Mouse (Mus musculus): ENCODE data around the gene Mrvi1. TPM values are rescaled to one million over a fixed set of nuclear protein-coding genes. Genes with fewer than 3 reads are reported as not detected.

The Mrvi1 gene
- total and polyA plus RNA-seq, 3 experiments: 14.8 to 18.7 (median 16.5) TPM

DNA sequence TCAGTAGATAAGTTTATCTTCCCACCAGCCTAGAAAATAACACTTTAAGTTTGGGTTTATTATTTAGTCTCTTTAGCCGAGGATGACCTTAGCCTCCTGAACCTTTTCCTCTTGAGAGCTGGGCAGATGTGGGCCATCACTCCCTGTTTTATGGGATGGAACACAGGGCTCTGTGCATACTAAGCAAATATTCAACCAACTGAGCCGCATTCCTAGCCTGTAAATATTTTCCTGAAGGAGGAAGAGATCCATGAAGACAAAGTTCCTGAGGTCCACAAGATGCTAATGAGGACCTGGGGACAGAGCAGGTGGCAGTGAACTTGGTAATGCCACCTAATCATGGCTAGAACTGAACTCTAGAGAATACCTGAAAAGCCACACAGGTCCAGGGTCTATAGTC is 9.5 kb downstream of the Mrvi1 start:
- H3K27me3 ChIP-seq (ENCODE audit: control insufficient read depth, insufficient read depth, low read length): no peaks in the 10 kb centered on the region
- intact Hi-C loops (cut with DNase I): no loop called here
- no peaks in the 10 kb centered on the region for H3K36me3 ChIP-seq (ENCODE audit: control insufficient read depth, insufficient read depth, low read length)
- peaks cover 3% of the 10 kb centered on the region for H3K4me1 ChIP-seq (ENCODE audit: control insufficient read depth, insufficient read depth, low read length)
- no peak overlapping the region for H3K9ac ChIP-seq (ENCODE audit: low read depth, low read length)
- no peak overlapping the region for H3K27ac ChIP-seq
- no peak for DNase-seq
- H3K4me3 ChIP-seq: no peak overlapping the region
- no peak for TF ChIP-seq CTCF (IDR thresholded peaks at IDR 0.05)
- TF ChIP-seq POLR2A (IDR thresholded peaks at IDR 0.05; ENCODE audit: insufficient read depth, low read depth, low read length): no peak
- no peak for TF ChIP-seq EP300 (IDR thresholded peaks at IDR 0.05; ENCODE audit: insufficient read depth, low read depth, low read length)
- WGBS: 83% methylated on average over 2 of the region's 2 CpGs
- H3K79me2 ChIP-seq (replicated peaks; ENCODE audit: control insufficient read depth, insufficient read depth, low read length): no peaks in the 10 kb centered on the region

DNA sequence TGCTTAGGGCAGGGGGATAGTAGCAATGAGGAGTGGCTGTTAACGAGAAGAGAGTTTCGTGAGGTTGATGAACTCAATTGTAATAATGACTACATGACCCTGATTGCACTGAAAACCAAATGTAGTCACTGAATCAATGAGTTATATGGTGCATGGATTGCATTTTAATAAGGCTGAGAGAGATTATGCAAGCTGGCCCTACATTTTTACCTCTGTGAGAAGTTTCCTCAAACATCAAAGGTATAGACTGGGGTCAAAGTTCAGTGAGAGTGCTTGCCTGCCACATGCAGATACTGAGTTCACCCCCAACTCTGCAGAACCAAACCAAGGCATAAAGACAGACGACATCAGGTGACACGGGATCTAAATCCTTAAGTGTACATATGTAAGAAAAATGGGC is 14.9 kb downstream of the Mrvi1 start:
- Histone ChIP-seq H3K4me3 (no peak overlapping the region), H3K27ac (no peak overlapping the region), H3K79me2 (replicated peaks; ENCODE audit: control insufficient read depth, insufficient read depth, low read length) (no peaks in the 10 kb centered on the region), H3K27me3 (ENCODE audit: control insufficient read depth, insufficient read depth, low read length) (no peaks in the 10 kb centered on the region), H3K36me3 (ENCODE audit: control insufficient read depth, insufficient read depth, low read length) (no peaks in the 10 kb centered on the region), H3K9ac (ENCODE audit: low read depth, low read length) (no peak overlapping the region), H3K4me1 (ENCODE audit: control insufficient read depth, insufficient read depth, low read length) (peaks cover 3% of the 10 kb centered on the region)
- intact Hi-C loops (cut with DNase I): no loop called here
- 92% methylated on average over 4 of the region's 4 CpGs for WGBS
- no peak for TF ChIP-seq POLR2A (IDR thresholded peaks at IDR 0.05; ENCODE audit: insufficient read depth, low read depth, low read length)
- TF ChIP-seq CTCF (IDR thresholded peaks at IDR 0.05): no peak
- no peak for TF ChIP-seq EP300 (IDR thresholded peaks at IDR 0.05; ENCODE audit: insufficient read depth, low read depth, low read length)
- no peak for DNase-seq

DNA sequence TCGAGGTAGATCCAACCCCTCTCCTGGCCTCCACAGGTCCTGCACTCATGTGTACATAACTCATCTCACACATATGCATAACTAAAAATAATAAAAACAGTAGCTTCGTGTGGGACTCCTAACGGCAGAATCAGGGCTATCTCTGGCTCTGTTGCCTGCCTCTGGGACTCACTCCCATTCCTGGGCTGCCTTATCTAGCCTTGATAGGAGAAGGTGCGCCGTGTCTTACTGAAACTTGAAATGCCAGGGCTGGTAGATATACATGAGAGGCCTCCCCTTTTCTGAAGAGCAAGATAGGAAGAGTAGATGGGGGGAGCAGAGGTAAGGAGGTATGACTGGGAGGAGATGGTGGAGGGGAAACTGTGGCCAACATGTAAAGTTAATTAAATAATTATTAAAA is 15.4 kb downstream of the Mrvi1 start:
- no peak for DNase-seq
- H3K27me3 ChIP-seq (ENCODE audit: control insufficient read depth, insufficient read depth, low read length): no peaks in the 10 kb centered on the region
- no peaks in the 10 kb centered on the region for H3K36me3 ChIP-seq (ENCODE audit: control insufficient read depth, insufficient read depth, low read length)
- TF ChIP-seq EP300 (IDR thresholded peaks at IDR 0.05; ENCODE audit: insufficient read depth, low read depth, low read length): no peak
- no peak for TF ChIP-seq POLR2A (IDR thresholded peaks at IDR 0.05; ENCODE audit: insufficient read depth, low read depth, low read length)
- no peak for TF ChIP-seq CTCF (IDR thresholded peaks at IDR 0.05)
- H3K27ac ChIP-seq: no peak overlapping the region
- H3K4me1 ChIP-seq (ENCODE audit: control insufficient read depth, insufficient read depth, low read length): peaks cover 3% of the 10 kb centered on the region
- WGBS: 67% methylated on average over 5 of the region's 5 CpGs
- no peaks in the 10 kb centered on the region for H3K79me2 ChIP-seq (replicated peaks; ENCODE audit: control insufficient read depth, insufficient read depth, low read length)
- no peak overlapping the region for H3K9ac ChIP-seq (ENCODE audit: low read depth, low read length)
- intact Hi-C loops (cut with DNase I): no loop called here
- no peak overlapping the region for H3K4me3 ChIP-seq

DNA sequence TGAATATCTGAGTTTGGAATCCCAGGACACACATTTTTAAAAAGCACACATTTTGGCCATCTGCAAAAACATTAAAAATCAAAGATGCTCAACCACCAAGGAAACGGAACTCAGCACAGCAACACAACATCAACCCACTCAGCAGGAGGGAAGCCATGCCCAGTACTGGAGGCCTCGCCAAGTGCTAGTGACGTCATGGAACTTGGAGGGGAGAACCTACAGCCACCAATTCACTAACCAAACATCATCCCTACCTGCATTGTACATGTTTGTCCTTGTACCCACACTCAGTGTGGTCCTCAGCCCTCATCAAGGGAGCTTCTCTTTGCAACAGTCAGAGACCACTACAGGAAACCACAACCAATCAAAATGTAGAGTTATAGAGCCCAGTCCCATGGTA is 16.9 kb downstream of the Mrvi1 start:
- Histone ChIP-seq H3K36me3 (ENCODE audit: control insufficient read depth, insufficient read depth, low read length) (no peaks in the 10 kb centered on the region), H3K27me3 (ENCODE audit: control insufficient read depth, insufficient read depth, low read length) (no peaks in the 10 kb centered on the region), H3K4me1 (ENCODE audit: control insufficient read depth, insufficient read depth, low read length) (peaks cover 2% of the 10 kb centered on the region), H3K4me3 (no peak overlapping the region), H3K27ac (no peak overlapping the region), H3K79me2 (replicated peaks; ENCODE audit: control insufficient read depth, insufficient read depth, low read length) (no peaks in the 10 kb centered on the region), H3K9ac (ENCODE audit: low read depth, low read length) (no peak overlapping the region)
- 54% methylated on average over 3 of the region's 3 CpGs for WGBS
- no peak for TF ChIP-seq EP300 (IDR thresholded peaks at IDR 0.05; ENCODE audit: insufficient read depth, low read depth, low read length)
- TF ChIP-seq POLR2A (IDR thresholded peaks at IDR 0.05; ENCODE audit: insufficient read depth, low read depth, low read length): no peak
- TF ChIP-seq CTCF (IDR thresholded peaks at IDR 0.05): no peak
- DNase-seq: no peak
- intact Hi-C loops (cut with DNase I): no loop called here

DNA sequence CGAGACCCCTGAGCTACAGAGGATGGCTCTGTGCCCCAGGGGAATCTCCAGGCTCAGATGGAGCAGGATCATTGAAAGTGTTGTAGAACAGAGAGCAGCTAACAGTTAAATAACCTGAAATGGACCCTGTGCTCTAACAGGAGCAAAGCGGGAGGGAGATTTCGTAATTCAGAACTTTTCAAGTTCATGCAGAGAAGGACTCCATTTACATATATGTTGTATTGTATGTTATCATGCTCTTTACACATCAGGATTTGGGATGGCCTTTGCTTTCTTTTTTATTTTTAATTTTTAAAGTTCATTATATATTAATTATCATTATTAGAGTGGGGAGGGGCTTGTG is 18.6 kb downstream of the Mrvi1 start:
- Histone ChIP-seq H3K4me3 (no peak overlapping the region), H3K4me1 (ENCODE audit: control insufficient read depth, insufficient read depth, low read length) (no peaks in the 10 kb centered on the region; the same call in 1 of the 2 replicates), H3K36me3 (ENCODE audit: control insufficient read depth, insufficient read depth, low read length) (no peaks in the 10 kb centered on the region), H3K27me3 (ENCODE audit: control insufficient read depth, insufficient read depth, low read length) (no peaks in the 10 kb centered on the region), H3K27ac (no peak overlapping the region), H3K79me2 (replicated peaks; ENCODE audit: control insufficient read depth, insufficient read depth, low read length) (no peaks in the 10 kb centered on the region), H3K9ac (ENCODE audit: low read depth, low read length) (no peak overlapping the region)
- 77% methylated on average over 3 of the region's 3 CpGs for WGBS
- DNase-seq: no peak
- intact Hi-C loops (cut with DNase I): no loop called here
- TF ChIP-seq EP300 (IDR thresholded peaks at IDR 0.05; ENCODE audit: insufficient read depth, low read depth, low read length): no peak
- no peak for TF ChIP-seq CTCF (IDR thresholded peaks at IDR 0.05)
- TF ChIP-seq POLR2A (IDR thresholded peaks at IDR 0.05; ENCODE audit: insufficient read depth, low read depth, low read length): no peak

DNA sequence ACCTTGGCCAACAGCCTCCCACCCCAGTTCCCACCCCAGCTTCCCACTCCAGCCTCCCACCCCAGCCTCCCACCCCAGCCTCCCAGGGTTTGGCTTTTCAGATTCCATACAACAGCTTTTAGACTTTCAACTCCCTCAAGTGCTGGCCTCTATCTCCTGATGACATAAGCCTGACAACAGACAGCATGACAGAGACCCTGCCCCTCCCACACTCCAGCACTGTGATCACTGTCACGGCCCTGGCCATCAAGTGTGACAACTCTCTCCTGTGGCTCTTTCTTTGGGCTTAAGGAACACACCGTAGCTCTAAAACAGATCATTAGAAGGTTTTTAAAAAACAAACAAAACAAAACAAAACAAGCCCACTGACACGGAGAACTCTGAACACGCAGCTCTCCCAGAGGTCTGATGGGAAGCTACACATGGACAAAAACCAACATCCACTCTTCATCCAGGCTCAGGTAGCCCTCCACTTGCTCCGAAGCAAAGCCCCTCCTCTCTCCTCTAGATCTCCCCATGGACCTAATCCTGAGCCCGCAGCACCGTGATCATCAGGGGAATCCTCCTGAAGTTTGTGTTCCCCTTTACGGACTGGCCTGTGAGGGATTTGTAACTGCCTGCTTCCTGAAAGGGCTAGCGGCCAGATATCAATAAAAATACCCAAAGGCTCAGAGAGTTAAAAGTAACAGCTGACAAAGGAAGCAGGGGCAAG is 19.2 kb downstream of the Mrvi1 start:
- no peaks in the 10 kb centered on the region for H3K79me2 ChIP-seq (replicated peaks; ENCODE audit: control insufficient read depth, insufficient read depth, low read length)
- H3K4me1 ChIP-seq (ENCODE audit: control insufficient read depth, insufficient read depth, low read length): no peaks in the 10 kb centered on the region; the same call in 1 of the 2 replicates
- WGBS: 59% methylated on average over 9 of the region's 9 CpGs
- no peak for DNase-seq
- no peak overlapping the region for H3K4me3 ChIP-seq
- no peaks in the 10 kb centered on the region for H3K27me3 ChIP-seq (ENCODE audit: control insufficient read depth, insufficient read depth, low read length)
- H3K9ac ChIP-seq (ENCODE audit: low read depth, low read length): no peak overlapping the region
- intact Hi-C loops (cut with DNase I): no loop called here
- TF ChIP-seq EP300 (IDR thresholded peaks at IDR 0.05; ENCODE audit: insufficient read depth, low read depth, low read length) (no peak), POLR2A (IDR thresholded peaks at IDR 0.05; ENCODE audit: insufficient read depth, low read depth, low read length) (no peak)
- no peaks in the 10 kb centered on the region for H3K36me3 ChIP-seq (ENCODE audit: control insufficient read depth, insufficient read depth, low read length)
- H3K27ac ChIP-seq: no peak overlapping the region
